Mouse (Mus musculus): ENCODE measurements around the gene Mybph. TPM values are rescaled to one million over a fixed set of nuclear protein-coding genes. Genes with fewer than 3 reads are reported as not detected.

Mybph gene
- polyA plus RNA-seq, 1 experiment from 2014 or later: 6.1 TPM

- Histone ChIP-seq H3K27me3 (peaks cover 30% of the 10 kb centered on the region), H3K27ac (no peak overlapping the region), H3K9me3 (replicated peaks) (no peaks in the 10 kb centered on the region), H3K36me3 (no peaks in the 10 kb centered on the region), H3K4me2 (no peak overlapping the region), H3K4me1 (peaks cover 36% of the 10 kb centered on the region), H3K9ac (no peak overlapping the region), H3K4me3 (replicated peaks) (no peak overlapping the region)
- no peak for ATAC-seq (replicated peaks; ENCODE audit: low FRiP score)
- 80% methylated on average over 10 of the region's 10 CpGs for WGBS
These were observed 37.5 kb downstream of the Mybph start for GRCm38 (mm10) chr1:134230638-134231228.

GRCm38 (mm10) chr1:134231270-134231669 lies 38.0 kb downstream of the Mybph start:
- no peak for ATAC-seq (replicated peaks; ENCODE audit: low FRiP score)
- 83% methylated on average over 3 of the region's 3 CpGs for WGBS
- Histone ChIP-seq H3K36me3 (no peaks in the 10 kb centered on the region), H3K4me2 (no peak overlapping the region), H3K9me3 (replicated peaks) (no peaks in the 10 kb centered on the region), H3K9ac (no peak overlapping the region), H3K27ac (no peak overlapping the region), H3K4me1 (peaks cover 41% of the 10 kb centered on the region), H3K27me3 (peaks cover 35% of the 10 kb centered on the region), H3K4me3 (replicated peaks) (no peak overlapping the region)

- no peak overlapping the region for H3K4me2 ChIP-seq
- no peaks in the 10 kb centered on the region for H3K36me3 ChIP-seq
- 83% methylated on average over 3 of the region's 3 CpGs for WGBS
- H3K4me1 ChIP-seq: peaks cover 44% of the 10 kb centered on the region
- H3K9ac ChIP-seq: no peak overlapping the region
- H3K27ac ChIP-seq: no peak overlapping the region
- H3K27me3 ChIP-seq: peaks cover 39% of the 10 kb centered on the region
- no peaks in the 10 kb centered on the region for H3K9me3 ChIP-seq (replicated peaks)
- no peak overlapping the region for H3K4me3 ChIP-seq (replicated peaks)
- ATAC-seq (replicated peaks; ENCODE audit: low FRiP score): no peak
These were observed 38.4 kb downstream of the Mybph start for GRCm38 (mm10) chr1:134231681-134232080.

GRCm38 (mm10) chr1:134232326-134232725 lies 39.1 kb downstream of the Mybph start:
- Histone ChIP-seq H3K9ac (no peak overlapping the region), H3K36me3 (no peaks in the 10 kb centered on the region), H3K27ac (peak overlapping the region; percentile 87), H3K4me3 (replicated peaks) (0 out of 2 replicates have a peak overlapping the region, but pooled peaks have one; percentile 1), H3K9me3 (replicated peaks) (no peaks in the 10 kb centered on the region), H3K27me3 (peaks cover 44% of the 10 kb centered on the region), H3K4me2 (peak overlapping the region; percentile 94), H3K4me1 (peaks cover 44% of the 10 kb centered on the region)
- no peak for ATAC-seq (replicated peaks; ENCODE audit: low FRiP score)
- 51% methylated on average over 8 of the region's 8 CpGs for WGBS

- peaks cover 44% of the 10 kb centered on the region for H3K27me3 ChIP-seq
- H3K9ac ChIP-seq: no peak overlapping the region
- no peaks in the 10 kb centered on the region for H3K9me3 ChIP-seq (replicated peaks)
- H3K4me2 ChIP-seq: peak overlapping the region; percentile 94
- 24% methylated on average over 12 of the region's 12 CpGs for WGBS
- 0 out of 2 replicates have a peak overlapping the region, but pooled peaks have one; percentile 1 for H3K4me3 ChIP-seq (replicated peaks)
- H3K27ac ChIP-seq: peak overlapping the region; percentile 87
- peak; percentile 72 for ATAC-seq (replicated peaks; ENCODE audit: low FRiP score)
- peaks cover 44% of the 10 kb centered on the region for H3K4me1 ChIP-seq
- no peaks in the 10 kb centered on the region for H3K36me3 ChIP-seq
These were observed 39.7 kb downstream of the Mybph start for GRCm38 (mm10) chr1:134232778-134233531.

GRCm38 (mm10) chr1:134233681-134234454 lies 40.6 kb downstream of the Mybph start:
- H3K36me3 ChIP-seq: no peaks in the 10 kb centered on the region
- H3K9ac ChIP-seq: peak overlapping the region; percentile 38; the same call in 1 of the 2 replicates
- H3K9me3 ChIP-seq (replicated peaks): no peaks in the 10 kb centered on the region
- WGBS: 58% methylated on average over 19 of the region's 19 CpGs
- H3K4me2 ChIP-seq: peak overlapping the region; percentile 94
- H3K4me1 ChIP-seq: peaks cover 44% of the 10 kb centered on the region
- peak overlapping the region; percentile 49 for H3K4me3 ChIP-seq (replicated peaks)
- H3K27me3 ChIP-seq: peaks cover 46% of the 10 kb centered on the region
- peak overlapping the region; percentile 87; the same call in 1 of the 2 replicates for H3K27ac ChIP-seq
- ATAC-seq (replicated peaks; ENCODE audit: low FRiP score): no peak

- ATAC-seq (replicated peaks; ENCODE audit: low FRiP score): peak; percentile 38; the same call in 1 of the 2 replicates
- Histone ChIP-seq H3K9ac (peak overlapping the region; percentile 38), H3K4me3 (replicated peaks) (peak overlapping the region; percentile 49), H3K4me1 (peaks cover 44% of the 10 kb centered on the region), H3K9me3 (replicated peaks) (no peaks in the 10 kb centered on the region), H3K4me2 (peak overlapping the region; percentile 94), H3K27me3 (peaks cover 48% of the 10 kb centered on the region), H3K36me3 (no peaks in the 10 kb centered on the region), H3K27ac (no peak overlapping the region)
- WGBS: 1% methylated on average over 41 of the region's 41 CpGs
These were observed 41.5 kb downstream of the Mybph start for GRCm38 (mm10) chr1:134234455-134235390.

GRCm38 (mm10) chr1:134235391-134235921 lies 42.2 kb downstream of the Mybph start, which contains the start of gene Adora1:
TSS of gene Adora1 (minus strand) at chr1:134235431.
- Histone ChIP-seq H3K4me2 (peak within 1 kb of the TSS; percentile 94), H3K9ac (peak within 1 kb of the TSS; percentile 38), H3K4me3 (replicated peaks) (peak within 1 kb of the TSS; percentile 49), H3K27me3 (peaks cover 48% of the 10 kb centered on the region), H3K36me3 (no peaks in the 10 kb centered on the region), H3K27ac (no peak within 1 kb of the TSS), H3K4me1 (peaks cover 44% of the 10 kb centered on the region), H3K9me3 (replicated peaks) (no peaks in the 10 kb centered on the region)
- no peak for ATAC-seq (replicated peaks; ENCODE audit: low FRiP score)
- WGBS: 2% methylated on average over 23 of the region's 37 CpGs

GRCm38 (mm10) chr1:134236142-134236541 lies 42.9 kb downstream of the Mybph start:
- Histone ChIP-seq H3K4me3 (replicated peaks) (no peak overlapping the region), H3K4me2 (peak overlapping the region; percentile 94), H3K4me1 (peaks cover 49% of the 10 kb centered on the region), H3K9ac (no peak overlapping the region), H3K27ac (no peak overlapping the region), H3K36me3 (no peaks in the 10 kb centered on the region), H3K9me3 (replicated peaks) (no peaks in the 10 kb centered on the region), H3K27me3 (peaks cover 48% of the 10 kb centered on the region)
- 40% methylated on average over 3 of the region's 3 CpGs for WGBS
- no peak for ATAC-seq (replicated peaks; ENCODE audit: low FRiP score)

- Histone ChIP-seq H3K4me3 (replicated peaks) (no peak overlapping the region), H3K27ac (no peak overlapping the region), H3K9me3 (replicated peaks) (no peaks in the 10 kb centered on the region), H3K4me2 (no peak overlapping the region), H3K27me3 (peaks cover 54% of the 10 kb centered on the region), H3K36me3 (no peaks in the 10 kb centered on the region), H3K9ac (no peak overlapping the region), H3K4me1 (peaks cover 48% of the 10 kb centered on the region)
- 67% methylated on average over 3 of the region's 3 CpGs for WGBS
- no peak for ATAC-seq (replicated peaks; ENCODE audit: low FRiP score)
These were observed 44.2 kb downstream of the Mybph start for GRCm38 (mm10) chr1:134237438-134237837.

GRCm38 (mm10) chr1:134240701-134241100 lies 47.5 kb downstream of the Mybph start:
- Histone ChIP-seq H3K27ac (no peak overlapping the region), H3K4me2 (no peak overlapping the region), H3K36me3 (no peaks in the 10 kb centered on the region), H3K9me3 (replicated peaks) (no peaks in the 10 kb centered on the region), H3K4me1 (peaks cover 32% of the 10 kb centered on the region), H3K27me3 (peaks cover 30% of the 10 kb centered on the region), H3K9ac (no peak overlapping the region), H3K4me3 (replicated peaks) (no peak overlapping the region)
- ATAC-seq (replicated peaks; ENCODE audit: low FRiP score): no peak
- WGBS: 88% methylated on average over 9 of the region's 9 CpGs
